Mouse (Mus musculus) adrenal gland, adult 2 months (tissue): ENCODE measurements around the gene Etd. TPM values are rescaled to one million over a fixed set of nuclear protein-coding genes. Genes with fewer than 3 reads are reported as not detected.
"Not testable (repeated sequence)": the region's sequence is repeated elsewhere in the genome, so short reads cannot be mapped to it uniquely, and the experiment has no call there.

Source experiments
- DNase-seq: peaks from one replicate; pipeline ENCODE4 v3.0.0; 2021
- long read RNA-seq: library from polyadenylated mRNA; stranded (forward); transcript quantifications from one replicate; pipeline ENCODE4 v2.0.0, GENCODE M21; 2021
- polyA plus RNA-seq: library from polyadenylated mRNA; depleted of rRNA; stranded (reverse); fragments of >200 nt; gene quantifications from 2 replicates; pipeline ENCODE4 v1.2.3, GENCODE M21; 2012; rRNA removed
- total RNA-seq, 2 experiments: library from RNA; stranded (reverse); gene quantifications; 2 replicates each; pipeline ENCODE4 v1.2.3; 2021

Etd gene
- not detected for total RNA-seq
- polyA plus RNA-seq = not detected in 2 replicates
- long read RNA-seq = 0 reads

DNA sequence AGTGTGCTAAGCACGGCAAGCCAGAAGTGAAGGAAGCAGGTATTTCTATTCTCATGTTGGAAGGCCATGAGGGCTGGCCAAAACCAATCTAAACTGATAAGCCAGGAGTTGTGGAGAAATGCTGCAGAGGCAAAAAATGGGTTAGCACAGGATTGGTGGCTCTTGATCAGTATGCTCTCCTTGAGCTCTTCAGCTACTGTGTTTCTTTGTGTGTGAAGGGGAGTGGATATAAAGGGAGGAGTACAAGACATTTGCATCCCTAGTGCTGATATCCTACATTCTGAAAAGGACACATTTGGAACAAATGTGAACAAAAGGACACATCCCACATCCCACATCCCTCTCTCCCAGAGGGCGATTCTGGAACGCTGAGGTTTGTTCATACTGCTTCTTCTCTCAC lies at the start of gene Etd:
TSS of gene Etd (plus strand) at position 301 of the 400 bp plus-strand sequence.
- DNase-seq = no peak

DNA sequence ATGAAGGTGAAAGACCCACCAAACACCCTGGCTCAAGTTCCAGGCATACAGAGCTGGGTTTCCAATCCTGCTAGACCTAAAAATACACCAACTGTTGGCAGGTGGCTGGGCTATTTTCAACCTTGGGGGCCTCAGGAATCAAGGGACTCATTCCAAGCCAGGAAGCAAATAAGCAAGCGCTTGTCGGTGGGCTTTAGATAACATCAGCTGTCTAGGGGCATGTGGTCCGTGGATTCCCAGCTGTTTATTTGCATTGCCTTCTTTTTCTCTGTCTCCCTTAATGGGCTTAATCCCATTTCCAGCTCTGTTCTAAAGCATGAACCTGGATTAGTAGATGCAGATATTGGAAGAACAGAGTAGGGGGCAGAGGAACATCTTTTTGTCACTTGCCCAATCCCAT lies 48.4 kb upstream of the Etd start:
- DNase-seq = no peak

DNA sequence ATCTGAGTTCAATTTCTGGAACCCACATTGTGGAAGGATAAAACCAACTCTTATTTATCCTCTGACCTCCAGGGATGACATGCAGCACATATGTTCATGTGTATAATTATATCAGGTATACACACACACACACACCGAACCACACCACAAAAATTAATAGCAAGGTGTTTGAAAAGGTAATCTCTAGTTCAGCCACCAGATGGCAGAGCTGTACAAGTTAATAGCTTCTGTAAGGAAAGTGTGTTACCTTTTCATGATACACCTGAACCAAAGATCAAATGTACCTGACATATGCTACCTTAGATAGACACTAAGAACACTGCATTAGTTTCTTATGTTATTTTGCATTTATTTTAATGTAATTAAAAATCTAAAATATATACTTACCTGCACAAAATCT lies 1.8 kb upstream of the Etd start:
- no peak for DNase-seq

DNA sequence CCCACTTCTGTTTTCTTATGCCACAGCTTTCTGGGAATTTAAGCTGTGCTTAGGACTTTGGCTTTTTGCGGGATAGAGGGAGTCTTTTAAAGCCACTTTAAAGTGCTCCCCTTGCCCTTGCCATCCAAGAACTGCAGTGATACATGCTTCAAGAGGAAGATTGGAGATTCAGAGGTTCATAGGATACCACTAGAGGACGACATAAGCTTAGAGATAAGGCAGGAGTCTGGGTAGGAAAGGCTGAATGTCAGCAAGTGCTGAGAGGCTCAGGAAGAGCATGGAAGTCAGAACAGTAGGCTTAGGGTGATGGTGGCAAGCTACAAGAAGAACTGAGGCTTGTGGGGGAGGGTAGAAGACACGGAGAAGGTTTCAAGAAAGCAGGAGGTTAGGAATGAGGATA lies 24.9 kb downstream of the Etd start:
- no peak for DNase-seq

DNA sequence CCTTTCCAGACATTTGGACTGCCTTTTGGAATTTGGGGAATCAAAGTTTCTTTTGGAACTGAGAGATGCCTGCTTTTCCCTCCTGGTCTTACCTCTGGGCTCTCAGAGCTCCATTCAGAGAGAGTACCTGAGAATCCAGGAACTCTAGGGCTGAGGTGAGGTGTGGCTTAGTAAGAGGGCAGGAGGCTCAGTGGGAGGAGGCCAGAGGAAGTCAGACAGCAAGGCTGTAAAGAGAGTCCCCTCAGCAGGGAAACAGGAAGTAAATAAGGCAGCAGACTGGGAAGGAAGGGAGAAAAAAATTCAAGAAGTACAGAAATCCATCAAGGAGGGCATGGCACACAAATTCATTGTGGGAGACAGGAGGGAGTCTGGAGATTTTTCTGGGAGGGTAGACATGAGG lies 29.5 kb downstream of the Etd start:
- DNase-seq = not testable (repeated sequence)

Other genes starting within 250 kb of the Etd start
- not detected for gene Plac1, start 194.8 kb upstream of the Etd start, total RNA-seq
- gene Plac1, start 194.8 kb upstream of the Etd start, polyA plus RNA-seq = not detected in 2 replicates
- 1 to 10 TPM; 7.6 to 8.1 TPM for gene Fam122b, start 165.1 kb upstream of the Etd start, total RNA-seq
- gene Fam122b, start 165.1 kb upstream of the Etd start, polyA plus RNA-seq = 1.9 and 2.6 TPM in 2 replicates
- gene Fam122c, start 161.5 kb upstream of the Etd start, total RNA-seq = not detected
- not detected in 2 replicates for gene Fam122c, start 161.5 kb upstream of the Etd start, polyA plus RNA-seq
- gene Mospd1, start 64.4 kb upstream of the Etd start, total RNA-seq = 10 to 100 TPM; 18.4 to 25.8 TPM
- gene Mospd1, start 64.4 kb upstream of the Etd start, polyA plus RNA-seq = 0.27 and 0.42 TPM in 2 replicates
- gene Rtl8c, start 173.1 kb downstream of the Etd start, total RNA-seq = 100 to 1,000 TPM; 126 to 170 TPM
- gene Rtl8c, start 173.1 kb downstream of the Etd start, polyA plus RNA-seq = 81.9 and 90.6 TPM in 2 replicates
- not detected for gene Gm14597, start 174.1 kb downstream of the Etd start, total RNA-seq
- gene Gm14597, start 174.1 kb downstream of the Etd start, polyA plus RNA-seq = not detected in 2 replicates
- gene Rtl8a, start 208.8 kb downstream of the Etd start, total RNA-seq = 100 to 1,000 TPM; 168 to 176 TPM
- 308 and 401 TPM in 2 replicates for gene Rtl8a, start 208.8 kb downstream of the Etd start, polyA plus RNA-seq
- 100 to 1,000 TPM; 108 to 110 TPM for gene Rtl8b, start 235.5 kb downstream of the Etd start, total RNA-seq
- gene Rtl8b, start 235.5 kb downstream of the Etd start, polyA plus RNA-seq = 236 and 261 TPM in 2 replicates